Comparison of ENCODE assay signal across 21 mouse cellular contexts in genomic region chr10:125937517-125938497, GRCm38 (mm10). TPM values are rescaled to one million over a fixed set of nuclear protein-coding genes. Genes with fewer than 3 reads are reported as not detected.
DNase-seq lines count a peak whose midpoint lies in the region; ATAC-seq and TF ChIP-seq lines count a peak whose summit lies in the region.
"Had no signal": no experiment of that assay in that cellular context is flagged by ENCODE, and none has a peak within 500 bp of the region (broad histone marks: within the 10 kb centered on the region; RNA-seq: fewer than 3 reads in every experiment).

No protein-coding gene starts in this region.

- H3K4me3 ChIP-seq in kidney, embryonic 14.5 days (ENCODE audit: low read length), result no peak overlapping the region
- no peak overlapping the region for H3K4me3 ChIP-seq in myocyte
- H3K4me3 ChIP-seq: embryonic facial prominence, embryonic 13.5 days; hindbrain, embryonic 13.5 days; liver, embryonic 13.5 days; midbrain, embryonic 15.5 days; neural tube, embryonic 12.5 days had no signal

- H3K36me3 ChIP-seq in kidney, embryonic 14.5 days (ENCODE audit: control insufficient read depth, insufficient read depth, low read length), result no peaks in the 10 kb centered on the region
- H3K36me3 ChIP-seq in myocyte (ENCODE audit: control insufficient read depth, insufficient read depth), result no peaks in the 10 kb centered on the region
- H3K36me3 ChIP-seq: embryonic facial prominence, embryonic 13.5 days; hindbrain, embryonic 13.5 days; liver, embryonic 13.5 days; midbrain, embryonic 15.5 days; neural tube, embryonic 12.5 days had no signal

- peak; percentile 79; the same call in 1 of the 2 replicates for ATAC-seq in kidney, embryonic 14.5 days (ENCODE audit: low FRiP score, low TSS enrichment)
- ATAC-seq in granulocyte monocyte progenitor cell, adult 5-6 weeks (replicated peaks; ENCODE audit: poor library complexity, severe bottlenecking), result peak; percentile 90
- ATAC-seq: forebrain, embryonic 16.5 days; midbrain, embryonic 15.5 days had no signal

- H3K27ac ChIP-seq in kidney, embryonic 14.5 days (ENCODE audit: low read depth, low read length), result no peak overlapping the region
- H3K27ac ChIP-seq: embryonic facial prominence, embryonic 13.5 days; hindbrain, embryonic 13.5 days; liver, embryonic 13.5 days; midbrain, embryonic 15.5 days; neural tube, embryonic 12.5 days had no signal

- DNase-seq in kidney, adult 18-20 months, result no peak
- DNase-seq in 3T3-L1 (ENCODE audit: low read depth, low spot score) (peak; percentile 14), MN1 (ENCODE audit: low spot score) (no peak)
- DNase-seq in layer of hippocampus, adult 11-12 months (ENCODE audit: low spot score), result no peak
- no peak for DNase-seq in spleen, postnatal 14 days (ENCODE audit: low spot score in 2 of 2)
- DNase-seq: cerebellum, postnatal 36 days; heart, adult 11 months; kidney, adult 8-10 months; layer of hippocampus, adult 9-11 months; liver, embryonic 13.5 days; lung, postnatal 36 days; right cerebral cortex, postnatal 25 days; thymus, postnatal 25 days had no signal

- TF ChIP-seq POLR2A in myocyte (IDR thresholded peaks at IDR 0.05; ENCODE audit: insufficient read length, low read depth), result no peak

- H3ac ChIP-seq in myocyte (ENCODE audit: control insufficient read depth, insufficient read length), result no peak overlapping the region

- H3K4me2 ChIP-seq in kidney, embryonic 14.5 days (replicated peaks; ENCODE audit: low read depth, low read length), result no peak overlapping the region
- peak overlapping the region; percentile 60 for H3K4me2 ChIP-seq in myocyte (ENCODE audit: low read depth)
- H3K4me2 ChIP-seq: embryonic facial prominence, embryonic 13.5 days; hindbrain, embryonic 13.5 days; liver, embryonic 13.5 days; midbrain, embryonic 15.5 days; neural tube, embryonic 12.5 days had no signal

- H3K9ac ChIP-seq in kidney, embryonic 14.5 days (ENCODE audit: low read depth, low read length), result no peak overlapping the region
- H3K9ac ChIP-seq: embryonic facial prominence, embryonic 13.5 days; hindbrain, embryonic 13.5 days; liver, embryonic 13.5 days; midbrain, embryonic 15.5 days; neural tube, embryonic 12.5 days had no signal

- no peaks in the 10 kb centered on the region for H3K27me3 ChIP-seq in kidney, embryonic 14.5 days (ENCODE audit: control insufficient read depth, insufficient read depth, low read length)
- H3K27me3 ChIP-seq in myocyte (ENCODE audit: control insufficient read depth, insufficient read depth, insufficient read length), result no peaks in the 10 kb centered on the region
- H3K27me3 ChIP-seq: embryonic facial prominence, embryonic 13.5 days; hindbrain, embryonic 13.5 days; liver, embryonic 13.5 days; midbrain, embryonic 15.5 days; neural tube, embryonic 12.5 days had no signal

- H3K79me2 ChIP-seq in myocyte (ENCODE audit: control insufficient read depth, insufficient read depth), result no peaks in the 10 kb centered on the region

- H3K9me3 ChIP-seq in kidney, embryonic 14.5 days (ENCODE audit: control insufficient read depth, low read length), result no peaks in the 10 kb centered on the region
- H3K9me3 ChIP-seq: embryonic facial prominence, embryonic 13.5 days; hindbrain, embryonic 13.5 days; liver, embryonic 13.5 days; midbrain, embryonic 15.5 days; neural tube, embryonic 12.5 days had no signal

- WGBS in kidney, embryonic 14.5 days, result 49% methylated on average over 11 of the region's 11 CpGs

- H3K4me1 ChIP-seq in kidney, embryonic 14.5 days (ENCODE audit: control insufficient read depth, insufficient read depth, low read length), result 0 out of 2 replicates have a peak, but pooled peaks cover 3% of the 10 kb centered on the region
- H3K4me1 ChIP-seq: liver, embryonic 13.5 days; neural tube, embryonic 12.5 days had no signal

TF ChIP-seq in myocyte, 11 proteins besides CTCF, POLR2A, EP300 and RAD21:
- TF ChIP-seq TCF3 (IDR thresholded peaks at IDR 0.05; ENCODE audit: insufficient read length, low read depth) (no peak), CEBPB (IDR thresholded peaks at IDR 0.05; ENCODE audit: insufficient read depth, poor library complexity, severe bottlenecking) (0 out of 2 replicates have a peak, but pooled peaks have one; percentile 15)

RNA-seq across cellular contexts. Expression of gene Lrig3, which starts 28.2 kb away (rescaled TPM):
- polyA plus RNA-seq in kidney, embryonic 14.5 days (2014; fragmentation: Nextera tagmentation; extraction: Ambion mirVana), result 25.7 and 30.1 TPM in 2 replicates
- total RNA-seq in granulocyte monocyte progenitor cell, adult 5-6 weeks (2014; fragmentation: Nextera tagmentation), result 1.8 TPM in 1 of 2 replicates, not detected in the other
- 1.5 and 1.9 TPM in 2 replicates for total RNA-seq in granulocyte monocyte progenitor cell, adult 5-6 weeks (2017)
- 8.0 TPM for polyA plus RNA-seq in myocyte (2012; fragmentation: generic; extraction: Trizol)
